ENCODE assay signal across 8 mouse cellular contexts in genomic region chr11:96065215-96065911, GRCm38 (mm10). TPM values are rescaled to one million over a fixed set of nuclear protein-coding genes. Genes with fewer than 3 reads are reported as not detected.
DNase-seq lines count a peak whose midpoint lies in the region; ATAC-seq and TF ChIP-seq lines count a peak whose summit lies in the region.

Gene Ube2z (minus strand): TSS chr11:96065388.

- peak; percentile 95 for TF ChIP-seq CTCF in Patski (IDR thresholded peaks at IDR 0.05)

- in situ Hi-C loops in Patski (cut with MboI; ENCODE audit: low pct_unique_long_range_greater_than_20kb): no loop called here

- H3K4me3 ChIP-seq in hindbrain, embryonic 14.5 days (replicated peaks; ENCODE audit: low read length): peak within 1 kb of the TSS; percentile 84

- no peaks in the 10 kb centered on the region for H3K27me3 ChIP-seq in Patski
- no peaks in the 10 kb centered on the region for H3K27me3 ChIP-seq in hindbrain, embryonic 14.5 days (ENCODE audit: control insufficient read depth, insufficient read depth, low read length)

- ATAC-seq in Patski: peak; percentile 85
- ATAC-seq in hindbrain, embryonic 14.5 days (ENCODE audit: low FRiP score): peak; percentile 99

- CTCF ChIA-PET in Patski (lab: Charles Lee): interaction anchor here (1.7 kb wide), 1 partner anchor 68 kb away, joined by 5 read pairs; the partner anchor contains the start of gene Ttll6

- H3K9me3 ChIP-seq in hindbrain, embryonic 14.5 days (ENCODE audit: control insufficient read depth, low read length): no peaks in the 10 kb centered on the region

- H3K4me1 ChIP-seq in hindbrain, embryonic 14.5 days (replicated peaks; ENCODE audit: control insufficient read depth, insufficient read depth, low read length): peaks cover 22% of the 10 kb centered on the region

- 4% methylated on average over 49 of the region's 50 CpGs for WGBS in hindbrain, embryonic 14.5 days

- H3K9ac ChIP-seq in hindbrain, embryonic 14.5 days: peak within 1 kb of the TSS; percentile 89

- H3K27ac ChIP-seq in hindbrain, embryonic 14.5 days: peak within 1 kb of the TSS; percentile 81

- POLR2A ChIA-PET in Patski (lab: Charles Lee): interaction anchor here (1.0 to 1.9 kb wide), 2 partner anchors 8 to 10 kb away, joined by 3 to 19 read pairs; partner anchors contain the start of gene Atp5g1

- no peak for DNase-seq in Patski (ENCODE audit: low read depth, low spot score)
- peak; percentile 99 for DNase-seq in cerebellum, postnatal 14 days
- peak; percentile 90 to 95 for DNase-seq in frontal cortex, postnatal 25 days (ENCODE audit: low spot score in 2 of 2)
- DNase-seq in hindbrain, embryonic 14.5 days (ENCODE audit: low spot score): peak; percentile 96
- DNase-seq in layer of hippocampus, postnatal 36 days: peak; percentile 97 to 98
- DNase-seq in lung, postnatal 36 days: peak; percentile 98
- peak; percentile 98 for DNase-seq in retina, postnatal 1 day
- peak; percentile 96 to 98 for DNase-seq in urinary bladder, adult 18-20 months (ENCODE audit: low spot score in 2 of 2)

- peaks cover 10% of the 10 kb centered on the region for H3K36me3 ChIP-seq in hindbrain, embryonic 14.5 days (replicated peaks; ENCODE audit: control insufficient read depth, insufficient read depth)

- H3K4me2 ChIP-seq in hindbrain, embryonic 14.5 days (replicated peaks): peak within 1 kb of the TSS; percentile 61

RNA-seq across cellular contexts. Expression of gene Ube2z, which starts in this region (rescaled TPM):
- polyA plus RNA-seq in Patski (2021): 74.0 TPM
- 32.3 and 38.6 TPM in 2 replicates for polyA plus RNA-seq in hindbrain, embryonic 14.5 days (2014; fragmentation: Nextera tagmentation; extraction: Ambion mirVana)
- total RNA-seq in layer of hippocampus, postnatal 36 days (2021): 10 to 100 TPM; 53.8 to 54.6 TPM
